30 mouse cellular contexts compared by ENCODE assay signal in genomic region chr1:21241096-21241495, GRCm38 (mm10). TPM values are rescaled to one million over a fixed set of nuclear protein-coding genes. Genes with fewer than 3 reads are reported as not detected.
A peak's percentile ranks its signal among the peaks of the same experiment; 100 is the strongest.
DNase-seq lines count a peak whose midpoint lies in the region; ATAC-seq lines count a peak whose summit lies in the region.
"Had no signal": no experiment of that assay in that cellular context is flagged by ENCODE, and none has a peak within 500 bp of the region (broad histone marks: within the 10 kb centered on the region; RNA-seq: fewer than 3 reads in every experiment).

No protein-coding gene starts in this region.

- no peaks in the 10 kb centered on the region for H3K36me3 ChIP-seq in intestine, embryonic 15.5 days
- no peaks in the 10 kb centered on the region for H3K36me3 ChIP-seq in intestine, embryonic 16.5 days (ENCODE audit: control insufficient read depth, insufficient read depth, low read length)
- H3K36me3 ChIP-seq in liver, embryonic 13.5 days, result no peaks in the 10 kb centered on the region
- H3K36me3 ChIP-seq in liver, embryonic 15.5 days (replicated peaks), result no peaks in the 10 kb centered on the region
- H3K36me3 ChIP-seq in stomach, embryonic 15.5 days, result no peaks in the 10 kb centered on the region
- no peaks in the 10 kb centered on the region for H3K36me3 ChIP-seq in midbrain, embryonic 14.5 days (ENCODE audit: control insufficient read depth, insufficient read depth, low read length)
- H3K36me3 ChIP-seq: forebrain, embryonic 10.5 days; forebrain, embryonic 15.5 days; heart, embryonic 13.5 days; limb, embryonic 12.5 days; midbrain, embryonic 10.5 days; neural tube, embryonic 12.5 days had no signal

- H3K4me3 ChIP-seq in intestine, embryonic 15.5 days (replicated peaks), result no peak overlapping the region
- H3K4me3 ChIP-seq in intestine, embryonic 16.5 days (ENCODE audit: low read length), result no peak overlapping the region
- H3K4me3 ChIP-seq in liver, embryonic 13.5 days (replicated peaks), result 0 out of 2 replicates have a peak overlapping the region, but pooled peaks have one; percentile 0
- H3K4me3 ChIP-seq in liver, embryonic 15.5 days (replicated peaks), result peak overlapping the region; percentile 32
- no peak overlapping the region for H3K4me3 ChIP-seq in stomach, embryonic 15.5 days (replicated peaks)
- no peak overlapping the region for H3K4me3 ChIP-seq in midbrain, embryonic 14.5 days (replicated peaks; ENCODE audit: low read depth, low read length)
- H3K4me3 ChIP-seq: forebrain, embryonic 10.5 days; forebrain, embryonic 15.5 days; gastrocnemius, adult 2 months; heart, embryonic 13.5 days; left cerebral cortex, adult 2 months; limb, embryonic 12.5 days; midbrain, embryonic 10.5 days; myocyte; neural tube, embryonic 12.5 days had no signal

- H3K9ac ChIP-seq in intestine, embryonic 15.5 days, result no peak overlapping the region
- H3K9ac ChIP-seq in intestine, embryonic 16.5 days (ENCODE audit: low read depth, low read length), result no peak overlapping the region
- H3K9ac ChIP-seq in liver, embryonic 13.5 days, result no peak overlapping the region
- H3K9ac ChIP-seq in liver, embryonic 15.5 days, result no peak overlapping the region; the same call in 1 of the 2 replicates
- no peak overlapping the region for H3K9ac ChIP-seq in stomach, embryonic 15.5 days
- no peak overlapping the region for H3K9ac ChIP-seq in midbrain, embryonic 14.5 days (replicated peaks; ENCODE audit: low read length)
- H3K9ac ChIP-seq: forebrain, embryonic 15.5 days; heart, embryonic 13.5 days; limb, embryonic 12.5 days; lung, embryonic 14.5 days; neural tube, embryonic 12.5 days had no signal

- 0 out of 2 replicates have a peak, but pooled peaks have one; percentile 3 for ATAC-seq in intestine, embryonic 15.5 days
- no peak for ATAC-seq in intestine, embryonic 16.5 days
- no peak for ATAC-seq in liver, embryonic 13.5 days (ENCODE audit: low read depth)
- no peak; the same call in 1 of the 2 replicates for ATAC-seq in liver, embryonic 15.5 days (ENCODE audit: insufficient read depth)
- no peak for ATAC-seq in stomach, embryonic 15.5 days (ENCODE audit: insufficient read depth, low FRiP score, low read depth)
- ATAC-seq in midbrain, embryonic 14.5 days (ENCODE audit: low FRiP score, low TSS enrichment), result no peak
- ATAC-seq: CD4-positive, CD25-positive, alpha-beta regulatory T cell, adult 4 months; forebrain, embryonic 15.5 days; hindbrain, postnatal 0 days had no signal

- no peaks in the 10 kb centered on the region for H3K27me3 ChIP-seq in intestine, embryonic 15.5 days (replicated peaks)
- no peaks in the 10 kb centered on the region for H3K27me3 ChIP-seq in intestine, embryonic 16.5 days (replicated peaks; ENCODE audit: control insufficient read depth, insufficient read depth, low read length)
- no peaks in the 10 kb centered on the region for H3K27me3 ChIP-seq in liver, embryonic 13.5 days
- H3K27me3 ChIP-seq in liver, embryonic 15.5 days, result no peaks in the 10 kb centered on the region
- H3K27me3 ChIP-seq in stomach, embryonic 15.5 days (replicated peaks), result no peaks in the 10 kb centered on the region
- H3K27me3 ChIP-seq in midbrain, embryonic 14.5 days (ENCODE audit: control insufficient read depth, insufficient read depth, low read length), result no peaks in the 10 kb centered on the region
- H3K27me3 ChIP-seq: forebrain, embryonic 15.5 days; limb, embryonic 12.5 days; neural tube, embryonic 12.5 days had no signal

- DNase-seq in liver, embryonic 13.5 days, result no peak
- no peak for DNase-seq in liver
- DNase-seq in midbrain, embryonic 14.5 days, result no peak
- DNase-seq: adrenal gland, postnatal 14 days; cerebellum, adult 11 months; cerebellum, adult 9-10 months; cerebellum, postnatal 36 days; gastrocnemius, adult 2 months; gastrocnemius, postnatal 36 days; heart, postnatal 10 days; kidney, postnatal 25 days; lung, embryonic 14.5 days; right cerebral cortex, adult 18-20 months; spleen, adult 18-20 months; thymus, postnatal 14 days had no signal

- no peak overlapping the region for H3K4me2 ChIP-seq in intestine, embryonic 15.5 days (replicated peaks)
- no peak overlapping the region for H3K4me2 ChIP-seq in intestine, embryonic 16.5 days (ENCODE audit: low read depth, low read length)
- H3K4me2 ChIP-seq in liver, embryonic 13.5 days, result peak overlapping the region; percentile 28
- H3K4me2 ChIP-seq in liver, embryonic 15.5 days, result peak overlapping the region; percentile 35
- peak overlapping the region; percentile 13; the same call in 1 of the 2 replicates for H3K4me2 ChIP-seq in stomach, embryonic 15.5 days
- no peak overlapping the region for H3K4me2 ChIP-seq in midbrain, embryonic 14.5 days (ENCODE audit: low read length)
- H3K4me2 ChIP-seq: forebrain, embryonic 15.5 days; heart, embryonic 13.5 days; limb, embryonic 12.5 days; lung, embryonic 14.5 days; neural tube, embryonic 12.5 days had no signal

- WGBS in intestine, embryonic 15.5 days, result 86% methylated on average over 1 of the region's 1 CpGs
- WGBS in intestine, embryonic 16.5 days, result 89% methylated on average over 1 of the region's 1 CpGs
- WGBS in liver, embryonic 13.5 days (ENCODE audit: insufficient replicate concordance), result 50% methylated on average over 1 of the region's 1 CpGs
- 56% methylated on average over 1 of the region's 1 CpGs for WGBS in liver, embryonic 15.5 days (ENCODE audit: insufficient replicate concordance)
- WGBS in stomach, embryonic 15.5 days, result 68% methylated on average over 1 of the region's 1 CpGs
- WGBS in midbrain, embryonic 14.5 days, result 73% methylated on average over 1 of the region's 1 CpGs

- H3K9me3 ChIP-seq in intestine, embryonic 15.5 days, result no peaks in the 10 kb centered on the region
- no peaks in the 10 kb centered on the region for H3K9me3 ChIP-seq in intestine, embryonic 16.5 days (ENCODE audit: control insufficient read depth, low read length)
- no peaks in the 10 kb centered on the region for H3K9me3 ChIP-seq in liver, embryonic 13.5 days (replicated peaks)
- no peaks in the 10 kb centered on the region for H3K9me3 ChIP-seq in liver, embryonic 15.5 days (replicated peaks)
- no peaks in the 10 kb centered on the region for H3K9me3 ChIP-seq in stomach, embryonic 15.5 days
- no peaks in the 10 kb centered on the region for H3K9me3 ChIP-seq in midbrain, embryonic 14.5 days (ENCODE audit: control insufficient read depth, low read length)
- H3K9me3 ChIP-seq: forebrain, embryonic 10.5 days; forebrain, embryonic 15.5 days; heart, embryonic 13.5 days; limb, embryonic 12.5 days; midbrain, embryonic 10.5 days; neural tube, embryonic 12.5 days had no signal

- H3K4me1 ChIP-seq in intestine, embryonic 15.5 days (replicated peaks), result no peaks in the 10 kb centered on the region
- H3K4me1 ChIP-seq in intestine, embryonic 16.5 days (ENCODE audit: control insufficient read depth, insufficient read depth, low read length), result peaks cover 4% of the 10 kb centered on the region
- peaks cover 7% of the 10 kb centered on the region; the same call in 1 of the 2 replicates for H3K4me1 ChIP-seq in liver, embryonic 13.5 days (replicated peaks)
- H3K4me1 ChIP-seq in liver, embryonic 15.5 days (replicated peaks), result peaks cover 8% of the 10 kb centered on the region
- H3K4me1 ChIP-seq in stomach, embryonic 15.5 days, result no peaks in the 10 kb centered on the region; the same call in 1 of the 2 replicates
- no peaks in the 10 kb centered on the region for H3K4me1 ChIP-seq in midbrain, embryonic 14.5 days (ENCODE audit: control insufficient read depth, insufficient read depth, low read length)
- H3K4me1 ChIP-seq: forebrain, embryonic 10.5 days; forebrain, embryonic 15.5 days; limb, embryonic 12.5 days; neural tube, embryonic 12.5 days had no signal

- H3K27ac ChIP-seq in intestine, embryonic 15.5 days, result no peak overlapping the region
- H3K27ac ChIP-seq in intestine, embryonic 16.5 days (ENCODE audit: low read length), result no peak overlapping the region
- H3K27ac ChIP-seq in liver, embryonic 13.5 days, result no peak overlapping the region
- H3K27ac ChIP-seq in liver, embryonic 15.5 days (replicated peaks), result 0 out of 2 replicates have a peak overlapping the region, but pooled peaks have one; percentile 19
- H3K27ac ChIP-seq in stomach, embryonic 15.5 days, result no peak overlapping the region
- no peak overlapping the region for H3K27ac ChIP-seq in midbrain, embryonic 14.5 days (replicated peaks; ENCODE audit: low read depth, low read length)
- H3K27ac ChIP-seq: forebrain, embryonic 10.5 days; forebrain, embryonic 15.5 days; gastrocnemius, adult 2 months; heart, embryonic 13.5 days; hindbrain, postnatal 0 days; left cerebral cortex, adult 2 months; limb, embryonic 12.5 days; midbrain, embryonic 10.5 days; neural tube, embryonic 12.5 days had no signal

RNA-seq across cellular contexts. Expression of gene Gsta3, which starts 0.7 kb away (rescaled TPM):
- polyA plus RNA-seq in intestine, embryonic 15.5 days (2015; fragmentation: Nextera tagmentation; extraction: Ambion mirVana), result 15.4 and 15.6 TPM in 2 replicates
- polyA plus RNA-seq in intestine, embryonic 16.5 days (2015; fragmentation: Nextera tagmentation; extraction: Ambion mirVana), result 11.9 and 17.9 TPM in 2 replicates
- 24.0 and 27.3 TPM in 2 replicates for polyA plus RNA-seq in liver, embryonic 13.5 days (2015; fragmentation: Nextera tagmentation; extraction: Ambion mirVana)
- polyA plus RNA-seq in liver, embryonic 15.5 days (2015; fragmentation: Nextera tagmentation; extraction: Ambion mirVana), result 102 and 115 TPM in 2 replicates
- 18.5 and 21.5 TPM in 2 replicates for polyA plus RNA-seq in stomach, embryonic 15.5 days (2015; fragmentation: Nextera tagmentation; extraction: Ambion mirVana)
- polyA plus RNA-seq in midbrain, embryonic 14.5 days (2014; fragmentation: Nextera tagmentation; extraction: Ambion mirVana), result 0.37 and 0.42 TPM in 2 replicates
- polyA plus RNA-seq: embryonic facial prominence, embryonic 11.5 days had no signal

RNA-seq across cellular contexts. Expression of gene Tmem14a, which starts 22.7 kb away (rescaled TPM):
- polyA plus RNA-seq in intestine, embryonic 15.5 days (2015; fragmentation: Nextera tagmentation; extraction: Ambion mirVana), result 13.5 and 13.7 TPM in 2 replicates
- polyA plus RNA-seq in intestine, embryonic 16.5 days (2015; fragmentation: Nextera tagmentation; extraction: Ambion mirVana), result 12.8 and 14.1 TPM in 2 replicates
- 3.7 and 4.9 TPM in 2 replicates for polyA plus RNA-seq in liver, embryonic 13.5 days (2015; fragmentation: Nextera tagmentation; extraction: Ambion mirVana)
- 3.2 and 3.6 TPM in 2 replicates for polyA plus RNA-seq in liver, embryonic 15.5 days (2015; fragmentation: Nextera tagmentation; extraction: Ambion mirVana)
- 12.1 and 16.2 TPM in 2 replicates for polyA plus RNA-seq in stomach, embryonic 15.5 days (2015; fragmentation: Nextera tagmentation; extraction: Ambion mirVana)
- polyA plus RNA-seq in midbrain, embryonic 14.5 days (2014; fragmentation: Nextera tagmentation; extraction: Ambion mirVana), result 15.8 and 16.2 TPM in 2 replicates

Comparison
In these comparisons a context has a peak if more than half of its experiments do, and no peak if none do; other contexts are left out.
1. H3K4me2 ChIP-seq: peak in liver, embryonic 13.5 days (single experiment), liver, embryonic 15.5 days (single experiment) and stomach, embryonic 15.5 days (single experiment); none in intestine, embryonic 15.5 days (single experiment), intestine, embryonic 16.5 days (single experiment) and midbrain, embryonic 14.5 days (single experiment).
2. H3K4me3 ChIP-seq: peak in liver, embryonic 13.5 days (single experiment) and liver, embryonic 15.5 days (single experiment); none in intestine, embryonic 15.5 days (single experiment), intestine, embryonic 16.5 days (single experiment), stomach, embryonic 15.5 days (single experiment) and midbrain, embryonic 14.5 days (single experiment).